Mouse (Mus musculus) urinary bladder, postnatal 36 days (tissue): ENCODE measurements around the gene Gpr156.
"Not testable (repeated sequence)": the region's sequence is repeated elsewhere in the genome, so short reads cannot be mapped to it uniquely, and the experiment has no call there.

Experiments used
- DNase-seq, 2 experiments: peaks; one replicate each; pipeline ENCODE4 v3.0.0; 2022; ENCODE audit warnings: low spot score in 2 of 2, mixed read lengths in 1 of 2

Gpr156 gene

DNA sequence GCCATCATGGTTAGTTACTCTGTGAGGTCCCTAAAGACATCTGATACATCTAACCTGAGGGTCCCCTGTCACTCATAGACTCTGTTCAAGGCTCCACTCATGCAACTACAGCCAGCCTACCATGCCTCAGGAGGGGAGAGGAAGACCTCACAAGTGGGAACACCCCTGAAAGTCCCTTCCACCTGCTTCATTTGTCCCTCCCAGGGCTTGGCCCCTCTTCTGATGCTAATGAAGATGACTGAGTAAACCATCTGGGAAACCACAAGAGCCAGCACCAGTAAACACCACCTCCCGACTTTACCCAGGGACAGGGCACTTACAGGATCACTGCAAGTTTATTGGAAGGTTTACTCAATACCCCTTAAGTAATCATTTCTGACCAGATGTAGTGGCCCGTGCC lies 85.5 kb downstream of the Gpr156 start:
- no peak for DNase-seq

- DNase-seq, result peak in 1 of 2 experiments; percentile 35
These were observed 86.2 kb downstream of the Gpr156 start for GRCm38 (mm10) chr16:38002485-38002884.

GRCm38 (mm10) chr16:38004486-38005020 lies 88.3 kb downstream of the Gpr156 start:
- no peak for DNase-seq

- no peak for DNase-seq
These were observed 89.2 kb downstream of the Gpr156 start for GRCm38 (mm10) chr16:38005471-38005870.

DNA sequence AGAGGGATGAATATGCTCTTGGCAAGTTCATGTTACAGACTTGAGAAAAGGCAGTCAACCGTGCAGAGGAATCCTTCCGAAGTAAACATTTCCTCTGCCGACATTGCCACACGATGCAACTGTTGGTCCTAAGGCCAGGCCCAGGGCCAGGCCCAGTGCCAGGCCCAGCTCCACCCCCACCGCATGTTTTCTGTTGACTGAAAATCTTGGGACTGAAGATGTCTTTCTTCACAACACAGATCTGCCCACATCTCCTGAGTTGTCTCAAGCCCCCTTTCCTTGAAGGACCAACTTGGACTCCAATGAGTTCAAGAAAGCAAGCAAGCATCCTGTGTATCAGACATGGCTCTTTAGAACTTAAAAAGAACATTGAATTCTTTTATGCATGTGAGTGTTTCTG lies 92.1 kb downstream of the Gpr156 start:
- DNase-seq, result no peak

GRCm38 (mm10) chr16:38009041-38009825 lies 92.9 kb downstream of the Gpr156 start:
- no peak for DNase-seq

DNA sequence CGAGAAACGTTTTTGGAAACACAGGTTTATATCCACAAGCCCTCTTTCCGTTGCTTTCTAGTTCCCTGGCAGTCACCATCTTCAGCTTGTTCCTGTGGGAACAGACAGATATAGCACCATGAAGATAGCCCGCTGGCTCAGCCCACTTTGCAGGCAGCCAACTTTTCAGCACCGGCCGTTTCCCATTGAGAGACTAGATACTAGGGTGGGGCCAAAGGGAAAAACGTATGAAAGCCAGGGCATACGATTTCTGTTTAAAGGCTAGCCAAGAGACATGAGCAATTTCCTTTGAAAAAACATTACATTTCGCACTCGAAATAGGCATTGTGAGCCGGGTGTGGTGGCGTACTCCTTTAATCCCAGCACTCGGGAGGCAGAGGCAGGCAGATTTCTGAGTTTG lies 95.2 kb downstream of the Gpr156 start:
- no peak for DNase-seq

DNA sequence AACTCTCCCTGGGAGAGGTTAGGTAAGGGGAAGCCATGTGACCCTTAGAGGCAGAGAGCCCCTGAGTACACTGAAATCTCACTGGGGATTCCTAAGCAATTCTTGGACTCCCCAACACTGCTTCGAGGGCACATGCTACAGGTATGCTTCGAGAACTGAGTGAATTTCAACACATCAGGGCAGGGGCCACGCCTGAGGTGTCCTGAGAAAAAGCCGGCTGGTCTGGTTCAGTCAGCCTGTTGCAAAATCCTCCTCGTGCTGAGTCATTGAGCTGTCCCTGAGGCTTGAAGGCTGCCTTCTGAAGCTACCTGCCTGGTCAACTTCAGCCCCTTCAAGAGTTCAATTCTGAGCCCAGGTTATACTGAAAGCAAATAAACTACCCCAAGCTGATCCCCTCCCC lies 96.1 kb downstream of the Gpr156 start:
- DNase-seq, result peak; percentile 83

DNA sequence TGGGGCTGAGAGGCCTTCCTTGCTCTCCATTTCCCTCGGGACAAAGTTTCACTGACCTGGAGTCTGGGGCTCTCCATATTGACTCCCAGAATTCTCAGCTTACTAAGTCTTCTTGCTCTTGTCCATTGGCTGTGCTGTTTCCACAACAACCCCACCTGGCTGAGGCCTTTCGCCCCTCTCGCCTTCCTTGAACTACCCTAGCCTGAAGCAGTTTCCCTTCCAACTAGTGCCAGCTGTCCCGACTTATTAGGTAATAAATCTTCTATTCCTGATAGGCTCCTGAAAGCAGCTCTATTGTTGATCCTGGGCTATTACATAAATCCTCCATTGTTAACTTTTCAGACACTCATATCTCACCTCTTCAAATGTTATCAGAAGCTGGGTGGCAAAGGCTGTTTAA lies 96.6 kb downstream of the Gpr156 start:
- no peak for DNase-seq

DNA sequence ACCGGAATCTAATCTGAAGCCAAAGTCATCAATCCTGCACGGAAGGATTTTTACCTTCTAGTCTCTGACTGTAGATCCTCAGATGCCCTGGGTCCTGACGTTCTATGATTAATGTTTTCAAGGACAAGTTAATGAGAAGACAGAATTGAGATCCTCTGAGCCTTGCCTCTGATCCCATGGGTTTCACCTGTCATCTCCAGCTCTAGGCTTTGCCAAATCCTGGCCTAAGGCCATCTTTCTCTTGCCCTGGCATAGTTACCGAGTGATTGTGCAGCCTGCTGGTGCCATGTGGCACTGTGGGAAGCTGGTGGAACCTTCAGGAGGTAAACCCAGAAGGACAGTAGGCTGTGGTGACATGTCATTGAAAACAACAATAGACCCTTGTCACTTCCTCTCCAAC lies 98.7 kb downstream of the Gpr156 start:
- DNase-seq, result no peak

DNA sequence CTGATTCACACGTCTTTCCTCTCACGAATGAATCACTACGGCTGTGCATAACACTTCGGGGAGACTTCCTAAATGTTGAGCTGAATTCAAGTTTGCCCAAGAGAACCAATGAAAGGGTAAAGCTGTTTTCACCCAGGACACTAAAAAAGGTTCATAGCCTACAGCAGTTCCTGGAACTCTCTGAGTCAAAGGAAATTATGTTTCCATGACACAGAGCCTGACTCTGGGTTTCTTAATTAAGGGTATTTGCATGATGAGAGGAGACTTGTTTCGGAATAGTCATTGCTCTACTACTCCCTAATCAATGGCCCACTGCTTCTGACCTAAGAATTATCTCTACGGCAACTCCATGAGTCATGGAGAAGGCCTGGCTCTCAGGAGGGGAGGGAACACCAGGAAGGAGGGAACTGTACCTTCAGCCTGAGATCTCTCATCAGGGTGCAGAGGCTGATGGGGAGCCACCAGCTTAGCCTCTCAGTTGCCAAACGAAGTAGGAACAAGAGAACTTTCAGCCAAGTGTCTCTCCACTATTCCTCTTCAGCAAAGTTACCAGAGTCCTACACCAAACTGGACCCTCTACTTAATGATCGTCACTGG lies 100.7 kb downstream of the Gpr156 start:
- DNase-seq, result no peak

DNA sequence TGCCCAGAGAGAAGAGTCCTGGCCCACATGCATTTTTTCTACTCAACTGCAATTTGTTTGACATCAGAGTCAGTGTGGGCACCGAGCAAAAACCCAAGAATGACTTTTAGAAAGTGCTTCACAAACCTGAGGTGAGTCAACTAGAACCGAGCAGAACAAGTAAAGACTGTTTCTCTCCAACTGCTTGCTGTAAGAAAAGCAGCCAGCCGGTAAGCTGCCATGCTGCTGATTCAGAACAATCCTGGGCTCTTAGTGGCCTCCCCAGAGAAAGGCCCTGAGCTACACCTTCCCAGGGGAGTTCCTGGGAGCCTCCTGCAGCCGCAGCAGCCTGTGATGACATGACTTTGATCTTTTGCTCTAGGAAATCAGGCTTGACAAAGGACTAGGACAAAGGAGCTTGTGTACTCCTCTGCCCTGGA lies 101.7 kb downstream of the Gpr156 start:
- DNase-seq, result no peak

DNA sequence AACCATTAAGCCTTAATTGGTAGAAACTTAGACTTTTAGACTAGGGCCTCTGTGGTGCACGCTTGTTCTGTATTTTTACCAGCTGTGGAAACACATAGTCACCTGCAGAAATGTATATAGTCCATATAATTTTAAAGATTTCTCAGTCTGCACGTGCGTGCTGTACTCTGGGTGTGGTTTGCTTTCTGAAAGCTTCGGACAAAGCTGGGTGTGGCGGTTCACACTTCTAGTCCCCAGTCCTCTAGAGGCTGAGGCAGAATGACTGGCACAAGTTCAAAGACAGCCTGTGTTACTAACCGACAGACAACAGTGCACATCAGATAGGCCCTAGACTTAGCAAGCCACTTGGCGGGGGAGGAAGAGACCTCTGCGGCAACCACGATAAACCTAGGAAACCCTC lies 116.3 kb downstream of the Gpr156 start:
- DNase-seq, result no peak

DNA sequence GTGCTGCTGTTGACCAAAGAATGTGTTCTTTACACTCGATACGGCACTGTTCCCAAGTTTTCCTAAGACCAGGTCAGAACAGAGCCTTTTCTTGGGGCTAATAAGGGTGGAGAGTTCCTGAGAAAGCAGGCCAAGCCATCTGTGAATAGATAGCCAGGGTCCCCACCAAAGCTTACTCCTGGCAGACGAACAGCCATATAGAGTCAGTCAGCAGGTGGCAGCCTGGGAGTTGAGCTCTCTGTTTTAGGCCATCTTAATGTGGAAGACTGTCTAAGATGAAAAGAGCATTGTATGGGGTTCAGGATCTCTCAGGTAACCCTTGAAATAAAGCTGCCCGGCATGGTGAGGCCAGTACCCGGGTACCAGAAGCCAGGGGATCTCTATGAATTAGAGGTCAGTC lies 116.8 kb downstream of the Gpr156 start:
- no peak for DNase-seq

DNA sequence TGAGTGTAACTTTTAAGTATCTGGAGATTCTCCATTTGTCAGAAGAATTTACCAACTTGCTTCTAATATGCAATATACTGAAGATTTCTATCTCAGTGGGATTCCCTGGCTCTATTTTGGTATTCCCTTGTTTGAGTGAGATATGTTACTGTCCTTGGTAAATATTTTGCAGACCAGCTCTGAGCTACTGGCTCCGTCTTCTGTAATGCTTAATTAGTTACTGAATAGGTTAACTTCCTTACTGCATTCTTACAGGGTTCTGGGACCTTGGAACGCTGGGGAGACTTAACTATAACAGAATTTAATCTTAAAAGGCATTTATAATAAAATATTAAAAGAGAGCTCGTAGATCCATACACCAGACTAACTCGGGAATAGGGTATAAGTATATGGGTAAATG lies 121.8 kb downstream of the Gpr156 start:
- DNase-seq, result not testable (repeated sequence)

DNA sequence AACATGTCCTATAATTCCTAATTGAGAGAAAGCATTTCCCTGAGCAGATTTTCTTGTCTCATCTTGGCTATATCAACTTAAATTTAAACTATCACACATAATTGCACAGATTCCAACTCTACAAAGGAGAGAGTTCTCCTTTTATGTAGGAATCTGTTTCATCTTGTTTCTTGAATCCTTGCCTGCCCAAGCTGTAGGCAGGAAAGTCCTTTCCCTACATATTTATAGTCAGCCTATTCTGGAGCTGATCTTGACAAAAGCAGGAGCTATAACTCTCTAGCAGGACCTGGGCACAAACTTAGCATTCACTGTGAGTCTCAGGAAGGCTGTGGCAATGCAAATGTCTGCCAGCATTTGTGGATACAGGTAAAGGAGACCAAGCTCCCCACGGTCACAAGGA lies 125.9 kb downstream of the Gpr156 start:
- no peak for DNase-seq

GRCm38 (mm10) chr16:38044551-38044950 lies 128.3 kb downstream of the Gpr156 start:
- no peak for DNase-seq

DNA sequence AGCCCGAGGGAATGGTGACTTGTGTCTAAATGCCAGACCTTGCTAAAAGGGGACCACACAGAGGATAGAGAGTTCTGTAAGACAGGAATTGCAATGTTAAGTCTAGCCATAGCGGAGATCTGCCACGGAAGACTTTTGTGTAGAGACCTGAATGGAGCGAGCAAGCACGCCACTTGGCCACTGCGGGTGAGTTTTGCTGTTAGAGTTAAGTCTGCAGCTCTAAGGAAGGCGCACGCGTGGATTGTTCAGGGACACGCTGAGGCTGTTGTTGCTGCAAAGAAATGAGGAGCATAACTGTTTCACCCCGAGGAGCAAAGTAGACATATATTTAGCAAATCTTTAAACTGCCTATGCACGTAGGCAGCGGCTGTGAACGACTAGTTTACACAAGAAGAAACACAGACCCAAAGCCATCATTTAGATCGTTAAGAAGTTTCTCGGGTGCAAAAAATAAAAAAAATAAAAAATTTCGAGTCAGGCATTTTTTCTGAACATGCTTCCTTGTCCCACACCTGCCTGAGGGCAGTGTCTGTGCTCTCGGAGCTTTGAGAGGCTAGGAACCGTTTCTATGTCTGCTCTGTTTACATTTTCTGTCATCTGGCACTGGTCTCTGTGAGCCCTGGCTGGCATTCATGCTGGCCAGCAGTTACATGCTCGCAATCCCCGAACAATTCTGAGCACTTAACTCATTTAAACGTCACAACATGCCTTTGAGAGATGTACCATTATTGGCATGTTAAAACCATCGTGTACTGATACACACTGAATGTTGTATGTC lies 131.7 kb downstream of the Gpr156 start:
- no peak for DNase-seq
